ENCODE assay signal across 9 mouse cellular contexts in genomic region chr14:79394564-79394963, GRCm38 (mm10). TPM values are rescaled to one million over a fixed set of nuclear protein-coding genes. Genes with fewer than 3 reads are reported as not detected.
A peak's percentile ranks its signal among the peaks of the same experiment; 100 is the strongest.
DNase-seq lines count a peak whose midpoint lies in the region; ATAC-seq and TF ChIP-seq lines count a peak whose summit lies in the region.
"Had no signal": no experiment of that assay in that cellular context is flagged by ENCODE, and none has a peak within 500 bp of the region (broad histone marks: within the 10 kb centered on the region; RNA-seq: fewer than 3 reads in every experiment).

No protein-coding gene starts in this region.

- no peak for TF ChIP-seq POLR2A in ES-Bruce4 (IDR thresholded peaks at IDR 0.05; ENCODE audit: insufficient read depth, low read length)

- no peak for ATAC-seq in hindbrain, embryonic 14.5 days (ENCODE audit: low FRiP score)
- no peak for ATAC-seq in hindbrain, embryonic 13.5 days (ENCODE audit: low FRiP score)
- ATAC-seq in neutrophil, adult 5-6 weeks (ENCODE audit: extremely low read depth, insufficient number of reproducible peaks, low FRiP score, poor library complexity, severe bottlenecking) = peak; percentile 76

- H3K9ac ChIP-seq in hindbrain, embryonic 14.5 days = no peak overlapping the region
- no peak overlapping the region for H3K9ac ChIP-seq in hindbrain, embryonic 13.5 days
- H3K9ac ChIP-seq in ES-Bruce4 (ENCODE audit: low read depth, poor library complexity, severe bottlenecking) = no peak overlapping the region

- H3K4me1 ChIP-seq in hindbrain, embryonic 14.5 days (replicated peaks; ENCODE audit: control insufficient read depth, insufficient read depth, low read length) = peaks cover 9% of the 10 kb centered on the region
- peaks cover 11% of the 10 kb centered on the region for H3K4me1 ChIP-seq in hindbrain, embryonic 13.5 days (replicated peaks)
- H3K4me1 ChIP-seq in ES-Bruce4 (ENCODE audit: control insufficient read depth, insufficient read depth, low read length) = no peaks in the 10 kb centered on the region

- H3K27ac ChIP-seq in hindbrain, embryonic 14.5 days = no peak overlapping the region
- no peak overlapping the region for H3K27ac ChIP-seq in hindbrain, embryonic 13.5 days
- no peak overlapping the region for H3K27ac ChIP-seq in ES-Bruce4 (ENCODE audit: insufficient read depth, low read length)

- no peaks in the 10 kb centered on the region for H3K9me3 ChIP-seq in hindbrain, embryonic 14.5 days (ENCODE audit: control insufficient read depth, low read length)
- H3K9me3 ChIP-seq in hindbrain, embryonic 13.5 days = no peaks in the 10 kb centered on the region
- no peaks in the 10 kb centered on the region for H3K9me3 ChIP-seq in ES-Bruce4 (replicated peaks; ENCODE audit: control insufficient read depth, insufficient read depth, low read length, poor library complexity, severe bottlenecking)

- H3K36me3 ChIP-seq in hindbrain, embryonic 14.5 days (replicated peaks; ENCODE audit: control insufficient read depth, insufficient read depth) = no peaks in the 10 kb centered on the region; the same call in 1 of the 2 replicates
- no peaks in the 10 kb centered on the region for H3K36me3 ChIP-seq in hindbrain, embryonic 13.5 days
- no peaks in the 10 kb centered on the region for H3K36me3 ChIP-seq in ES-Bruce4 (ENCODE audit: control insufficient read depth, insufficient read depth, low read length, poor library complexity, severe bottlenecking)

- TF ChIP-seq EP300 in ES-Bruce4 (IDR thresholded peaks at IDR 0.05; ENCODE audit: insufficient read depth, low read depth, low read length) = no peak

- no peaks in the 10 kb centered on the region for H3K27me3 ChIP-seq in hindbrain, embryonic 14.5 days (ENCODE audit: control insufficient read depth, insufficient read depth, low read length)
- no peaks in the 10 kb centered on the region for H3K27me3 ChIP-seq in hindbrain, embryonic 13.5 days
- no peaks in the 10 kb centered on the region for H3K27me3 ChIP-seq in ES-Bruce4 (ENCODE audit: control insufficient read depth, insufficient read depth, low read length, poor library complexity, severe bottlenecking)

- no peak overlapping the region for H3K4me2 ChIP-seq in hindbrain, embryonic 14.5 days (replicated peaks)
- no peak overlapping the region for H3K4me2 ChIP-seq in hindbrain, embryonic 13.5 days

- DNase-seq in hindbrain, embryonic 14.5 days (ENCODE audit: low spot score) = peak; percentile 59
- peak; percentile 67 for DNase-seq in c-Kit-positive CD71-negative TER-119-negative erythroid progenitor cells, embryonic 14.5 days (ENCODE audit: low read depth)
- DNase-seq in kidney, postnatal 10 days = peak; percentile 40
- no peak for DNase-seq in frontal cortex, postnatal 10 days (ENCODE audit: low spot score in 2 of 2)
- DNase-seq in layer of hippocampus, adult 9-10 months (ENCODE audit: low spot score) = no peak

- TF ChIP-seq CTCF in ES-Bruce4 (IDR thresholded peaks at IDR 0.05; ENCODE audit: low read depth, low read length) = peak; percentile 36

- no peak overlapping the region for H3K4me3 ChIP-seq in hindbrain, embryonic 14.5 days (replicated peaks; ENCODE audit: low read length)
- H3K4me3 ChIP-seq in hindbrain, embryonic 13.5 days = no peak overlapping the region
- no peak overlapping the region for H3K4me3 ChIP-seq in ES-Bruce4 (ENCODE audit: low read depth, low read length)
- H3K4me3 ChIP-seq: erythroblast, embryonic 14.5 days had no signal

RNA-seq across cellular contexts. Expression of gene Mtrf1, which starts 3.0 kb away (rescaled TPM):
- 10.7 and 11.0 TPM in 2 replicates for polyA plus RNA-seq in hindbrain, embryonic 14.5 days (2014; fragmentation: Nextera tagmentation; extraction: Ambion mirVana)
- polyA plus RNA-seq in hindbrain, embryonic 13.5 days (2015; fragmentation: Nextera tagmentation; extraction: Ambion mirVana) = 11.2 and 12.4 TPM in 2 replicates
- polyA plus RNA-seq in ES-Bruce4 (2011; ENCODE audit: insufficient read depth, insufficient read length, low read depth, missing spikeins) = 9.3 and 11.0 TPM in 2 replicates
- 1.9 and 4.5 TPM in 2 replicates for total RNA-seq in neutrophil, adult 5-6 weeks (2017)
- polyA plus RNA-seq: erythroblast, embryonic 14.5 days had no signal

RNA-seq across cellular contexts. Expression of gene Naa16, which starts 4.0 kb away (rescaled TPM):
- polyA plus RNA-seq in hindbrain, embryonic 14.5 days (2014; fragmentation: Nextera tagmentation; extraction: Ambion mirVana) = 12.5 and 15.4 TPM in 2 replicates
- polyA plus RNA-seq in hindbrain, embryonic 13.5 days (2015; fragmentation: Nextera tagmentation; extraction: Ambion mirVana) = 20.0 and 22.9 TPM in 2 replicates
- polyA plus RNA-seq in ES-Bruce4 (2011; ENCODE audit: insufficient read depth, insufficient read length, low read depth, missing spikeins) = 98.0 and 103 TPM in 2 replicates
- 34.7 and 51.9 TPM in 2 replicates for total RNA-seq in neutrophil, adult 5-6 weeks (2017)

RNA-seq across cellular contexts. Expression of gene Kbtbd7, which starts 31.7 kb away (rescaled TPM):
- polyA plus RNA-seq in hindbrain, embryonic 14.5 days (2014; fragmentation: Nextera tagmentation; extraction: Ambion mirVana) = 24.5 and 30.6 TPM in 2 replicates
- 15.4 and 16.4 TPM in 2 replicates for polyA plus RNA-seq in hindbrain, embryonic 13.5 days (2015; fragmentation: Nextera tagmentation; extraction: Ambion mirVana)
- 7.2 and 8.7 TPM in 2 replicates for polyA plus RNA-seq in ES-Bruce4 (2011; ENCODE audit: insufficient read depth, insufficient read length, low read depth, missing spikeins)
- total RNA-seq in neutrophil, adult 5-6 weeks (2017) = 27.3 and 32.1 TPM in 2 replicates

RNA-seq across cellular contexts. Expression of gene Kbtbd6, which starts 57.1 kb away (rescaled TPM):
- 1.9 and 2.3 TPM in 2 replicates for polyA plus RNA-seq in hindbrain, embryonic 14.5 days (2014; fragmentation: Nextera tagmentation; extraction: Ambion mirVana)
- polyA plus RNA-seq in hindbrain, embryonic 13.5 days (2015; fragmentation: Nextera tagmentation; extraction: Ambion mirVana) = 1.5 and 1.6 TPM in 2 replicates
- polyA plus RNA-seq in ES-Bruce4 (2011; ENCODE audit: insufficient read depth, insufficient read length, low read depth, missing spikeins) = 1.7 and 1.9 TPM in 2 replicates
- total RNA-seq in neutrophil, adult 5-6 weeks (2017) = 0.37 and 0.47 TPM in 2 replicates

Comparison
In these comparisons a context has a peak if more than half of its experiments do, and no peak if none do; other contexts are left out.
1. DNase-seq: peak in hindbrain, embryonic 14.5 days (single experiment), c-Kit-positive CD71-negative TER-119-negative erythroid progenitor cells, embryonic 14.5 days (single experiment) and kidney, postnatal 10 days (single experiment); none in frontal cortex, postnatal 10 days (0 of 2) and layer of hippocampus, adult 9-10 months (single experiment).